Mouse (Mus musculus): ENCODE measurements around the gene Cep250. TPM values are rescaled to one million over a fixed set of nuclear protein-coding genes. Genes with fewer than 3 reads are reported as not detected.

Gene Cep250
- polyA plus RNA-seq, 1 experiment from 2014 or later, result 23.3 TPM

DNA sequence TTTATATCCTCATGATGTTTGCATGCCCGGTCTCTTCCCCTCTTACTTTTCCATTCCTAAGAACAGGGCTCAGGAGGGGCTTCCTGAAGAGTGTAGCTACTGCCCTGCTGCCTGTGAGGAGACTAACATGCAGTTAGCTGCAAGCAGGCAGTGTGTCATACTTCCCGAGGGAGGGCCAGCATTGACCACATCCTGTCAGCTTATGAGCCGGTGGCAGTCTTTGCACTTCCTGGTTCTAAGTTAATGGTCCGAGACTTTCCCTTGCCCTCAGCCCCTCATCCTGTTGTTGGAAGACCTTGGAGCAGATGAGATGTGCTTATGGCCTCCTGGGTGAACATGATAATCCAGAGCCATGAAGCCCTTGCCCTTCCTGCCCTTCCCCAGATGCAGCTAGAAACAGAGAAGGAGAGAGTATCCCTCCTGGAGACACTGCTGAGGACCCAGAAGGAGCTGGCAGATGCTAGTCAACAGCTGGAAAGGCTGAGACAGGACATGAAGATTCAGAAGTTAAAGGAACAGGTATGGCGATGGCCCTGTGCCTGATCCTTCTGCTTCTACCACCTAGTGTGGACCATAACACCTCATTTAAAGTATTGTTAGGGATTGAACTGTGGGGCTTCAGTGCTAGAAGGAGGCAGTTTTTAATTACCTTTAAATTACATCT, 23.2 kb downstream of the Cep250 start:
- peaks cover 42% of the 10 kb centered on the region for H3K36me3 ChIP-seq (ENCODE audit: control insufficient read depth, insufficient read depth, low read length)
- H3K27ac ChIP-seq (ENCODE audit: low read depth, low read length), result no peak overlapping the region; the same call in 1 of the 2 replicates
- peak; percentile 34 for ATAC-seq (replicated peaks; ENCODE audit: low FRiP score)

DNA sequence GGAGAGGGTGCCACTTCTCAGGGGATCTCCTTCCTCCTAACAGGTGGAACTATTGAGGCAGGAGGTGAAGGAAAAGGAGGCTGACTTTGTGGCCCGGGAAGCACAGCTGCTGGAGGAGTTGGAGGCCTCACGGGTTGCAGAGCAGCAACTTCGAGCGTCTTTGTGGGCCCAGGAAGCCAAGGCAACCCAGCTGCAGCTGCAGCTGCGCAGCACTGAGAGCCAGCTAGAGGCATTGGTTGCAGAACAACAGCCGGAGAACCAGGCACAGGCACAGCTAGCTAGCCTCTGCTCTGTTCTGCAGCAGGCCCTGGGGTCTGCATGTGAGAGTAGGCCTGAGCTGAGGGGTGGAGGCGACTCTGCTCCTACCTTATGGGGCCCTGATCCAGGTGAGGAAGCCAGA, 29.5 kb downstream of the Cep250 start:
- WGBS, result 88% methylated on average over 7 of the region's 7 CpGs
- Histone ChIP-seq H3K4me1 (replicated peaks; ENCODE audit: control insufficient read depth, insufficient read depth, low read length) (peaks cover 20% of the 10 kb centered on the region), H3K4me2 (no peak overlapping the region), H3K36me3 (ENCODE audit: control insufficient read depth, insufficient read depth, low read length) (peaks cover 55% of the 10 kb centered on the region), H3K9ac (ENCODE audit: low read depth, low read length) (no peak overlapping the region), H3K4me3 (ENCODE audit: low read depth, low read length) (no peak overlapping the region), H3K27me3 (replicated peaks; ENCODE audit: control insufficient read depth, insufficient read depth, low read length) (no peaks in the 10 kb centered on the region), H3K27ac (ENCODE audit: low read depth, low read length) (no peak overlapping the region), H3K9me3 (ENCODE audit: control insufficient read depth, low read length) (no peaks in the 10 kb centered on the region)
- ATAC-seq (replicated peaks; ENCODE audit: low FRiP score) (no peak), DNase-seq (ENCODE audit: low spot score) (no peak)

More for the DNA sequence above, 23.2 kb downstream of the Cep250 start:
- Histone ChIP-seq H3K9me3 (ENCODE audit: control insufficient read depth, low read length) (no peaks in the 10 kb centered on the region), H3K27me3 (replicated peaks; ENCODE audit: control insufficient read depth, insufficient read depth, low read length) (no peaks in the 10 kb centered on the region), H3K4me3 (ENCODE audit: low read depth, low read length) (peak overlapping the region; percentile 14; the same call in 1 of the 2 replicates), H3K9ac (ENCODE audit: low read depth, low read length) (no peak overlapping the region), H3K4me2 (peak overlapping the region; percentile 41), H3K4me1 (replicated peaks; ENCODE audit: control insufficient read depth, insufficient read depth, low read length) (no peaks in the 10 kb centered on the region)
- 46% methylated on average over 5 of the region's 5 CpGs for WGBS
- no peak for DNase-seq (ENCODE audit: low spot score)

DNA sequence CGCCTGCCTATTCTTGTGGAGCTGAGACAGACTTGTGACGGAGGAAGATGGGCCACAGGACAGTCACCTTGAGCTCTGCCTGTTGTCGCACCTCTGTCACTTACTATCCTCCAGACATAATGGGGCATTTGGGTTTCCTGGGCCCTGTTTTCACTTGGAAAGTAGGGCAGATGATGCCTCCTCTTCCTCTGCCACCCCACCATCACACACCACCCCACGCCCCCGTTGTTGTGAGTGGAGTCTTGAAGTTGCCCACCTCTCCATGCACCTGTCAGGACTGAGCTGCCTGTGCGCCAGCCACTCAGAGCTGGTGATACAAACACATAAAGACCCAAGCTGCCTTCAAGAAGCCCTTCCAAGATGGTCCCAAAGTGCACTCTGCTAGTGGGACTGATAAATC, 30.9 kb downstream of the Cep250 start:
- 94% methylated on average over 6 of the region's 6 CpGs for whole genome bisulfite sequencing
- peak overlapping the region; percentile 73; the same call in 1 of the 2 replicates for H3K4me2 ChIP-seq
- no peak overlapping the region for H3K9ac ChIP-seq (ENCODE audit: low read depth, low read length)
- DNase-seq (ENCODE audit: low spot score) (no peak), ATAC-seq (replicated peaks; ENCODE audit: low FRiP score) (no peak)
- H3K9me3 ChIP-seq (ENCODE audit: control insufficient read depth, low read length), result no peaks in the 10 kb centered on the region
- H3K4me3 ChIP-seq (ENCODE audit: low read depth, low read length), result no peak overlapping the region
- peak overlapping the region; percentile 32; the same call in 1 of the 2 replicates for H3K27ac ChIP-seq (ENCODE audit: low read depth, low read length)
- H3K4me1 ChIP-seq (replicated peaks; ENCODE audit: control insufficient read depth, insufficient read depth, low read length), result peaks cover 31% of the 10 kb centered on the region
- H3K27me3 ChIP-seq (replicated peaks; ENCODE audit: control insufficient read depth, insufficient read depth, low read length), result no peaks in the 10 kb centered on the region
- peaks cover 54% of the 10 kb centered on the region for H3K36me3 ChIP-seq (ENCODE audit: control insufficient read depth, insufficient read depth, low read length)

DNA sequence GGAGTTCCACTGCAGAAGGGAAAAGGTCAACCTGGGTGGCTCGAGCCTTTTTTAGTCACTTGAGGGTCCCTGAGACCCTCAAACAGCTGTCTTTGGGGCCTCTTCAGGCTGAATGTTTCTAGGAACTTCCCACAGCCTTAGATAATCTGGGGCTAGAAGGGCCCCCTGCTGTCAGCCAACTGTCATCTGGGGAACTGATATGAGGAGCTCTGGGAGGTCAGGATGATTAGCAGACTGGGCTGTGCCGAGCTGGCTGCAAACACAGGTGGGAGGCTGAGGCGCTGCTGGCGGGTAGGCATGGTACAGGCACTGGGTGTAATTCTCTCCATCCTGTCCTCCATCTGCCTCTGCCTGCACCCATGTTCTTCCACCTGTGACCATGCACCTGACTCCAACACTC, 32.8 kb downstream of the Cep250 start:
- Histone ChIP-seq H3K27me3 (replicated peaks; ENCODE audit: control insufficient read depth, insufficient read depth, low read length) (no peaks in the 10 kb centered on the region), H3K4me2 (peak overlapping the region; percentile 73), H3K4me1 (replicated peaks; ENCODE audit: control insufficient read depth, insufficient read depth, low read length) (peaks cover 31% of the 10 kb centered on the region), H3K9ac (ENCODE audit: low read depth, low read length) (peak overlapping the region; percentile 68), H3K9me3 (ENCODE audit: control insufficient read depth, low read length) (no peaks in the 10 kb centered on the region), H3K4me3 (ENCODE audit: low read depth, low read length) (peak overlapping the region; percentile 56), H3K27ac (ENCODE audit: low read depth, low read length) (peak overlapping the region; percentile 90), H3K36me3 (ENCODE audit: control insufficient read depth, insufficient read depth, low read length) (peaks cover 56% of the 10 kb centered on the region)
- DNase-seq (ENCODE audit: low spot score) (peak; percentile 64), ATAC-seq (replicated peaks; ENCODE audit: low FRiP score) (peak; percentile 95)
- 37% methylated on average over 4 of the region's 4 CpGs for whole genome bisulfite sequencing

DNA sequence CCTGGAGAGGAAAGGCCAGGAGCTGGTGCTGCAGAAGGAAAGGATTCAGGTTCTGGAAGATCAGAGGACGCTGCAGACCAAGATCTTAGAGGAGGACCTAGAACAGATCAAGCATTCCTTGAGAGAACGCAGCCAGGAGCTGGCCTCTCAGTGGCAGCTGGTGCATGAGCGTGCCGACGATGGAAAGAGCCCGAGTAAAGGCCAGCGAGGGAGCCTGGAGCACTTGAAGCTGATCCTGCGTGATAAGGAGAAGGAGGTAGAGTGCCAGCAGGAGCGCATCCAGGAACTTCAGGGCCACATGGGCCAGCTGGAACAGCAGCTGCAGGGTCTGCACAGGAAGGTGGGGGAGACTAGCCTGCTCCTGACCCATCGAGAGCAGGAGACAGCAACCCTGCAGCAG, 34.9 kb downstream of the Cep250 start:
- DNase-seq (ENCODE audit: low spot score), result no peak
- Histone ChIP-seq H3K4me3 (ENCODE audit: low read depth, low read length) (peak overlapping the region; percentile 17; the same call in 1 of the 2 replicates), H3K4me2 (peak overlapping the region; percentile 73), H3K9me3 (ENCODE audit: control insufficient read depth, low read length) (no peaks in the 10 kb centered on the region), H3K4me1 (replicated peaks; ENCODE audit: control insufficient read depth, insufficient read depth, low read length) (peaks cover 31% of the 10 kb centered on the region), H3K9ac (ENCODE audit: low read depth, low read length) (peak overlapping the region; percentile 17), H3K36me3 (ENCODE audit: control insufficient read depth, insufficient read depth, low read length) (peaks cover 57% of the 10 kb centered on the region), H3K27me3 (replicated peaks; ENCODE audit: control insufficient read depth, insufficient read depth, low read length) (no peaks in the 10 kb centered on the region), H3K27ac (ENCODE audit: low read depth, low read length) (peak overlapping the region; percentile 25; the same call in 1 of the 2 replicates)
- ATAC-seq (replicated peaks; ENCODE audit: low FRiP score), result no peak
- WGBS, result 90% methylated on average over 10 of the region's 10 CpGs

DNA sequence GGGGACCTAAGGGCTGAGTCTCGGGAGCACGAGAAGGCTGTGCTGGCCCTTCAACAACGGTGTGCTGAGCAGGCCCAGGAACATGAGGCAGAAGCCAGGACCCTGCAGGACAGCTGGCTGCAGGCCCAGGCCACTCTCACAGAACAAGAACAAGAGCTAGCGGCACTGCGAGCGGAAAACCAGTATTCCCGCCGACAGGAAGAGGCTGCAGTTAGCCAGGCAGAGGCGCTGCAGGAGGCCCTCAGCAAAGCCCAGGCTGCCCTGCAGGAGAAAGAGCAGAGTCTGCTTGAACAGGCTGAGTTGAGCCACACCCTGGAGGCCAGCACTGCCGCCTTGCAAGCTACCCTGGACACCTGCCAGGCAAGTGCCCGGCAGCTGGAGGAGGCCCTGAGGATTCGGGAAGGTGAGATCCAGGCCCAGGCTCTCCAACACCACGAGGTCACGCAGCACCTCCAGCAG, 35.6 kb downstream of the Cep250 start:
- H3K27ac ChIP-seq (ENCODE audit: low read depth, low read length), result no peak overlapping the region

DNA sequence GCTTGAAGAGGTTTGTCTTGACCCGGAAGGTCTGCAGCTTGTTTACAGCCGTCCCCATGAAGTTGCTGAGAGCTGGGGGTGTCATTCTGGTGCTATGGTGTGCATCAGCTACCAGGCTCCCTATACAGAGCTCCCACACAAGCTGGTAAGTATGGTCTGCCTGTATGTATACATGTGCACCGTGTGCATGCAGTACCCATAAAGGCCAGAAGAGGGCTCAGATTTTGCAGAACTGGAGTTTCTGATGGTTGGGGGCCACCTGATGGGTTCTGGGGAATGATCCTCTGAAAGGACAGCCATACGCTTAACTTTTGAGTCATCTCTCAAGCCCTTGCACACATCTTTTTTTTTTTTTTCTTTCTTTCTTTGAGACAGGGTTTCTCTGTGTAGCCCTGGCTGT, 49.1 kb downstream of the Cep250 start:
- Histone ChIP-seq H3K36me3 (ENCODE audit: control insufficient read depth, insufficient read depth, low read length) (no peaks in the 10 kb centered on the region; the same call in 1 of the 2 replicates), H3K4me3 (ENCODE audit: low read depth, low read length) (no peak overlapping the region), H3K27me3 (replicated peaks; ENCODE audit: control insufficient read depth, insufficient read depth, low read length) (no peaks in the 10 kb centered on the region), H3K4me2 (no peak overlapping the region), H3K9me3 (ENCODE audit: control insufficient read depth, low read length) (peaks cover 3% of the 10 kb centered on the region; the same call in 1 of the 2 replicates), H3K9ac (ENCODE audit: low read depth, low read length) (no peak overlapping the region), H3K4me1 (replicated peaks; ENCODE audit: control insufficient read depth, insufficient read depth, low read length) (peaks cover 3% of the 10 kb centered on the region; the same call in 1 of the 2 replicates), H3K27ac (ENCODE audit: low read depth, low read length) (no peak overlapping the region)
- ATAC-seq (replicated peaks; ENCODE audit: low FRiP score) (no peak), DNase-seq (ENCODE audit: low spot score) (no peak)
- 92% methylated on average over 4 of the region's 4 CpGs for WGBS

More for the DNA sequence above, 35.6 kb downstream of the Cep250 start:
- 85% methylated on average over 14 of the region's 14 CpGs for WGBS
- H3K9ac ChIP-seq (ENCODE audit: low read depth, low read length), result peak overlapping the region; percentile 17
- DNase-seq (ENCODE audit: low spot score) (no peak), ATAC-seq (replicated peaks; ENCODE audit: low FRiP score) (no peak)
- peak overlapping the region; percentile 73 for H3K4me2 ChIP-seq
- peaks cover 31% of the 10 kb centered on the region for H3K4me1 ChIP-seq (replicated peaks; ENCODE audit: control insufficient read depth, insufficient read depth, low read length)
- H3K4me3 ChIP-seq (ENCODE audit: low read depth, low read length), result peak overlapping the region; percentile 13
- no peaks in the 10 kb centered on the region for H3K9me3 ChIP-seq (ENCODE audit: control insufficient read depth, low read length)
- peaks cover 62% of the 10 kb centered on the region for H3K36me3 ChIP-seq (ENCODE audit: control insufficient read depth, insufficient read depth, low read length)
- H3K27me3 ChIP-seq (replicated peaks; ENCODE audit: control insufficient read depth, insufficient read depth, low read length), result no peaks in the 10 kb centered on the region

DNA sequence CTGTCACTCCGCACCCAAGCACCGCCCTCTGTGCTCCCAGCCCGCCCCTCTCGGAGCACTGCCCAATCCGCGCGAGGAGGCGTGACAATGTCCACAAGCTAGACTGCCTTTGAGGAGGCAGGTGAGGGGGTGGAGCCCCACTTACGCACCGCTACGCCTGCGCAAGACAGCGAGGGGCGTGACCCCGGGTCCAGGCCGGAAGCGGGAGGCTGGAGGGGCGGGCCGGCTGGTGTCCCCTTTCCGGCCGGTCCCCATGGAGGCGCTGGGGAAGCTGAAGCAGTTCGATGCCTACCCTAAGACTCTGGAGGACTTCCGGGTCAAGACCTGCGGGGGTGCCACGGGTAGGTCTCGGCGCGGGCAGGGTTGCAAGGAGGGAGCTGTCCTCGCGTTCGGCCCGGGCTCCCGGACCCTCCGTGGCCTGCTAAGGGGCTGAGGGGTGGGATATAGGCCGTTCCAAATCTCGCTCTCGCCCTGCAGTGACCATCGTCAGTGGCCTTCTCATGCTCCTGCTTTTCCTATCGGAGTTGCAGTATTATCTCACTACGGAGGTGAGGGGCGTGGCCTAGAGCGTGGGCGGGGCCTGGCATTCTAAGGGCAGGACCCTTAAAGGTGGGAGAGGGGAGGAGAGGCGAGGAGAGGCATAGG, 51.8 kb downstream of the Cep250 start, which contains the start of the genes 6430550D23Rik and Ergic3:
TSS of gene 6430550D23Rik (minus strand) at position 90 of the 645 bp plus-strand sequence.
TSS of gene Ergic3 (plus strand) at position 158 of the 645 bp plus-strand sequence.
- Histone ChIP-seq H3K9ac (ENCODE audit: low read depth, low read length) (peak within 1 kb of the TSS; percentile 88), H3K9me3 (ENCODE audit: control insufficient read depth, low read length) (peaks cover 3% of the 10 kb centered on the region; the same call in 1 of the 2 replicates), H3K4me2 (peak within 1 kb of the TSS; percentile 82), H3K4me1 (replicated peaks; ENCODE audit: control insufficient read depth, insufficient read depth, low read length) (peaks cover 3% of the 10 kb centered on the region; the same call in 1 of the 2 replicates), H3K36me3 (ENCODE audit: control insufficient read depth, insufficient read depth, low read length) (peaks cover 14% of the 10 kb centered on the region), H3K27me3 (replicated peaks; ENCODE audit: control insufficient read depth, insufficient read depth, low read length) (no peaks in the 10 kb centered on the region), H3K27ac (ENCODE audit: low read depth, low read length) (peak within 1 kb of the TSS; percentile 85), H3K4me3 (ENCODE audit: low read depth, low read length) (peak within 1 kb of the TSS; percentile 92)
- ATAC-seq (replicated peaks; ENCODE audit: low FRiP score) (peak; percentile 100), DNase-seq (ENCODE audit: low spot score) (peak; percentile 97)
- under 1% methylated on average over 44 of the region's 45 CpGs for WGBS
